Mouse (Mus musculus) kidney, adult 2 months (tissue): ENCODE data around the gene Ly6g6f. TPM values are rescaled to one million over a fixed set of nuclear protein-coding genes. Genes with fewer than 3 reads are reported as not detected.

ENCODE experiments used
- DNase-seq: peaks from one replicate; pipeline ENCODE4 v3.0.0; 2021
- H3K27ac ChIP-seq: fragments of 200-500 bp; 2 replicates; pipeline ENCODE4 v1.5.1; 2012; ENCODE audit warnings: low read depth, low read length, control low read depth, inconsistent platforms; ENCODE audit not compliant: insufficient read depth
- H3K27me3 ChIP-seq: fragments of 200-500 bp; replicated peaks from 2 replicates; pipeline ENCODE4 v1.6.1; 2012; ENCODE audit warnings: mild to moderate bottlenecking, moderate library complexity, low read length, inconsistent platforms; ENCODE audit not compliant: control insufficient read depth, insufficient read depth
- H3K36me3 ChIP-seq: fragments of 200-500 bp; 2 replicates; pipeline ENCODE4 v1.6.1; 2012; ENCODE audit warnings: mild to moderate bottlenecking, moderate library complexity, low read length, inconsistent platforms; ENCODE audit not compliant: control insufficient read depth, insufficient read depth
- H3K4me1 ChIP-seq: fragments of 200-500 bp; 2 replicates; pipeline ENCODE4 v1.6.1; 2011; ENCODE audit warnings: low read length; ENCODE audit not compliant: control insufficient read depth, insufficient read depth
- H3K4me3 ChIP-seq: fragments of 200-500 bp; 2 replicates; pipeline ENCODE4 v1.5.1; 2011; ENCODE audit warnings: mild to moderate bottlenecking, low read depth, low read length, control low read depth; ENCODE audit not compliant: insufficient read depth
- CTCF ChIP-seq: fragments of 200-500 bp; conservative IDR thresholded peaks from 2 replicates; pipeline ENCODE4 v1.5.1; 2011; ENCODE audit warnings: low read depth, mild to moderate bottlenecking, control low read depth, low read length, moderate library complexity, mixed read lengths; ENCODE audit not compliant: insufficient read depth, insufficient read length
- POLR2A ChIP-seq: fragments of 200-500 bp; IDR thresholded peaks from one replicate; pipeline ENCODE4 v1.6.1; 2011; ENCODE audit warnings: low read depth, low read length, control low read depth
- WGBS: fragments of 180-500 bp; shearing (Covaris S2); methylation state at CpG from one replicate; pipeline ENCODE4 v1.1.7; 2018; 5-methylcytosine and 5-hydroxymethylcytosine counted together
- polyA plus RNA-seq: library from polyadenylated mRNA; depleted of rRNA; stranded (reverse); fragments of >200 nt; gene quantifications from 2 replicates; pipeline ENCODE4 v1.2.3, GENCODE M21; 2012

The Ly6g6f gene
- polyA plus RNA-seq, 1 experiment = not detected

- H3K36me3 ChIP-seq = peaks cover 3% of the 10 kb centered on the region; the same call in 1 of the 2 replicates
- DNase-seq = no peak
- no peak overlapping the region for H3K27ac ChIP-seq
- no peak overlapping the region for H3K4me3 ChIP-seq
- WGBS = 53% methylated on average over 2 of the region's 2 CpGs
- H3K4me1 ChIP-seq = peaks cover 5% of the 10 kb centered on the region; the same call in 1 of the 2 replicates
- TF ChIP-seq CTCF (no peak), POLR2A (no peak)
- H3K27me3 ChIP-seq = no peaks in the 10 kb centered on the region
Observed at GRCm38 (mm10) chr17:35088151-35088550, 2.7 kb upstream of the Ly6g6f start.

GRCm38 (mm10) chr17:35083929-35084497 lies 1.4 kb downstream of the Ly6g6f start:
- no peak overlapping the region for H3K4me3 ChIP-seq
- TF ChIP-seq POLR2A (no peak), CTCF (no peak)
- no peak overlapping the region for H3K27ac ChIP-seq
- 69% methylated on average over 3 of the region's 3 CpGs for WGBS
- H3K36me3 ChIP-seq = no peaks in the 10 kb centered on the region
- H3K4me1 ChIP-seq = no peaks in the 10 kb centered on the region
- H3K27me3 ChIP-seq = no peaks in the 10 kb centered on the region
- DNase-seq = no peak

GRCm38 (mm10) chr17:35082841-35083576 lies 2.4 kb downstream of the Ly6g6f start:
- Histone ChIP-seq H3K4me3 (no peak overlapping the region), H3K27me3 (no peaks in the 10 kb centered on the region), H3K27ac (no peak overlapping the region), H3K4me1 (no peaks in the 10 kb centered on the region), H3K36me3 (no peaks in the 10 kb centered on the region)
- 88% methylated on average over 16 of the region's 16 CpGs for whole genome bisulfite sequencing
- DNase-seq = no peak
- TF ChIP-seq CTCF = no peak

- Histone ChIP-seq H3K4me1 (peaks cover 10% of the 10 kb centered on the region; the same call in 1 of the 2 replicates), H3K27me3 (no peaks in the 10 kb centered on the region), H3K36me3 (no peaks in the 10 kb centered on the region), H3K27ac (no peak overlapping the region), H3K4me3 (no peak overlapping the region)
- TF ChIP-seq POLR2A = no peak
- no peak for TF ChIP-seq CTCF
- 87% methylated on average over 4 of the region's 4 CpGs for WGBS
- DNase-seq = no peak
Observed at GRCm38 (mm10) chr17:35080710-35081109, 4.7 kb downstream of the Ly6g6f start.

- Histone ChIP-seq H3K27ac (no peak overlapping the region), H3K4me1 (peaks cover 10% of the 10 kb centered on the region; the same call in 1 of the 2 replicates), H3K27me3 (no peaks in the 10 kb centered on the region), H3K36me3 (no peaks in the 10 kb centered on the region), H3K4me3 (no peak overlapping the region)
- DNase-seq = no peak
- TF ChIP-seq CTCF (no peak), POLR2A (no peak)
- 70% methylated on average over 6 of the region's 6 CpGs for WGBS
Observed at GRCm38 (mm10) chr17:35080248-35080647, 5.2 kb downstream of the Ly6g6f start.

- 71% methylated on average over 9 of the region's 9 CpGs for WGBS
- H3K36me3 ChIP-seq = no peaks in the 10 kb centered on the region
- DNase-seq = no peak
- peaks cover 10% of the 10 kb centered on the region; the same call in 1 of the 2 replicates for H3K4me1 ChIP-seq
- no peak overlapping the region for H3K27ac ChIP-seq
- no peaks in the 10 kb centered on the region for H3K27me3 ChIP-seq
- TF ChIP-seq POLR2A (no peak), CTCF (no peak)
- no peak overlapping the region for H3K4me3 ChIP-seq
Observed at GRCm38 (mm10) chr17:35079778-35080177, 5.6 kb downstream of the Ly6g6f start.

GRCm38 (mm10) chr17:35077786-35078233 lies 7.6 kb downstream of the Ly6g6f start, which contains the start of gene Ly6g6d:
Gene Ly6g6d (minus strand): TSS chr17:35078065.
- Histone ChIP-seq H3K4me3 (peak within 1 kb of the TSS; percentile 66), H3K4me1 (peaks cover 10% of the 10 kb centered on the region; the same call in 1 of the 2 replicates), H3K27me3 (no peaks in the 10 kb centered on the region), H3K27ac (peak within 1 kb of the TSS; percentile 81), H3K36me3 (no peaks in the 10 kb centered on the region)
- peak; percentile 83 for DNase-seq
- 0% methylated on average over 14 of the region's 14 CpGs for WGBS
- TF ChIP-seq POLR2A = peak; percentile 46
- peak; percentile 69 for TF ChIP-seq CTCF
